Mouse (Mus musculus): ENCODE data around the gene Txn2.

- TF ChIP-seq CTCF (IDR thresholded peaks at IDR 0.05; ENCODE audit: control insufficient read depth, insufficient read depth, low read length) = no peak
- no peak for TF ChIP-seq POLR2A (IDR thresholded peaks at IDR 0.05; ENCODE audit: borderline replicate concordance, control insufficient read depth, low read depth, low read length)
Measured at GRCm38 (mm10) chr15:77907646-77908518, 20.9 kb downstream of the Txn2 start.
